Mouse (Mus musculus) liver, embryonic 12.5 days (tissue): ENCODE data around the gene Scaf8. TPM values are rescaled to one million over a fixed set of nuclear protein-coding genes. Genes with fewer than 3 reads are reported as not detected.
"Not testable (repeated sequence)": the region's sequence is repeated elsewhere in the genome, so short reads cannot be mapped to it uniquely, and the experiment has no call there.

Source experiments
- ATAC-seq: fragments of 200-750 bp; cut with Nextera tagmentation; 2 replicates; pipeline ENCODE4 v1.8.0; 2017; ENCODE audit warnings: moderate number of reproducible peaks, mild to moderate bottlenecking, moderate library complexity
- H3K27ac ChIP-seq: fragments of 300-500 bp; sonication (generic); 2 replicates; pipeline ENCODE4 v1.5.1; 2016; ENCODE audit warnings: mild to moderate bottlenecking
- H3K27me3 ChIP-seq: fragments of 300-500 bp; sonication (generic); replicated peaks from 2 replicates; pipeline ENCODE4 v1.6.1; 2016; ENCODE audit warnings: mild to moderate bottlenecking, moderate library complexity
- H3K36me3 ChIP-seq: fragments of 300-500 bp; sonication (generic); 2 replicates; pipeline ENCODE4 v1.6.1; 2016; ENCODE audit warnings: mild to moderate bottlenecking, moderate library complexity
- H3K4me1 ChIP-seq: fragments of 300-500 bp; sonication (generic); 2 replicates; pipeline ENCODE4 v1.6.1; 2016
- H3K4me2 ChIP-seq: fragments of 300-500 bp; sonication (generic); 2 replicates; pipeline ENCODE4 v1.6.1; 2016; ENCODE audit warnings: mild to moderate bottlenecking, moderate library complexity
- H3K4me3 ChIP-seq: fragments of 300-500 bp; sonication (generic); 2 replicates; pipeline ENCODE4 v1.5.1; 2016; ENCODE audit warnings: mild to moderate bottlenecking, moderate library complexity
- H3K9ac ChIP-seq: fragments of 300-500 bp; sonication (generic); 2 replicates; pipeline ENCODE4 v1.6.1; 2016; ENCODE audit warnings: mild to moderate bottlenecking, moderate library complexity
- H3K9me3 ChIP-seq: fragments of 300-500 bp; sonication (generic); replicated peaks from 2 replicates; pipeline ENCODE4 v1.6.1; 2016; ENCODE audit warnings: mild to moderate bottlenecking, moderate library complexity
- WGBS: fragments of 180-500 bp; shearing (Covaris S2); methylation state at CpG from one replicate; pipeline ENCODE4 v1.1.7; 2016; ENCODE audit not compliant: insufficient replicate concordance; 5-methylcytosine and 5-hydroxymethylcytosine counted together
- polyA plus RNA-seq: library from polyadenylated mRNA; unstranded; fragments of >200 nt; fragmentation: Nextera tagmentation; extraction: Ambion mirVana; gene quantifications from 2 replicates; pipeline ENCODE4 v1.2.1, GENCODE M21; 2016

The Scaf8 gene
- polyA plus RNA-seq, 1 experiment from 2014 or later, result 15.8 TPM

GRCm38 (mm10) chr17:3085152-3085551 lies 29.6 kb upstream of the Scaf8 start:
- Histone ChIP-seq H3K4me2 (peak overlapping the region; percentile 89), H3K27me3 (no peaks in the 10 kb centered on the region), H3K36me3 (no peaks in the 10 kb centered on the region), H3K9ac (peak overlapping the region; percentile 73), H3K4me1 (peaks cover 11% of the 10 kb centered on the region), H3K4me3 (peak overlapping the region; percentile 69), H3K9me3 (peaks cover 3% of the 10 kb centered on the region), H3K27ac (peak overlapping the region; percentile 96; the same call in 1 of the 2 replicates)
- no peak for ATAC-seq
- WGBS, result 50% methylated on average over 3 of the region's 3 CpGs

- H3K27me3 ChIP-seq, result no peaks in the 10 kb centered on the region
- ATAC-seq, result no peak
- 31% methylated on average over 4 of the region's 4 CpGs for WGBS
- H3K4me2 ChIP-seq, result no peak overlapping the region
- no peak overlapping the region for H3K27ac ChIP-seq
- no peaks in the 10 kb centered on the region for H3K4me1 ChIP-seq
- H3K36me3 ChIP-seq, result no peaks in the 10 kb centered on the region
- H3K9ac ChIP-seq, result no peak overlapping the region
- H3K9me3 ChIP-seq, result no peaks in the 10 kb centered on the region
- no peak overlapping the region for H3K4me3 ChIP-seq
These were observed 22.1 kb upstream of the Scaf8 start for GRCm38 (mm10) chr17:3092682-3093081.

- H3K9ac ChIP-seq, ATAC-seq, H3K4me2 ChIP-seq, H3K36me3 ChIP-seq, H3K27me3 ChIP-seq, H3K27ac ChIP-seq, H3K4me3 ChIP-seq, H3K9me3 ChIP-seq: not testable (repeated sequence)
- WGBS, result 58% methylated on average over 1 of the region's 1 CpGs
- peaks cover 14% of the 10 kb centered on the region for H3K4me1 ChIP-seq
These were observed 15.5 kb upstream of the Scaf8 start for GRCm38 (mm10) chr17:3099273-3099672.

GRCm38 (mm10) chr17:3102336-3103165 lies 12.2 kb upstream of the Scaf8 start:
- peak overlapping the region; percentile 52 for H3K4me3 ChIP-seq
- no peaks in the 10 kb centered on the region for H3K27me3 ChIP-seq
- peak; percentile 97 for ATAC-seq
- H3K9ac ChIP-seq, result peak overlapping the region; percentile 63
- H3K36me3 ChIP-seq, result no peaks in the 10 kb centered on the region
- 7% methylated on average over 14 of the region's 14 CpGs for WGBS
- peaks cover 14% of the 10 kb centered on the region for H3K4me1 ChIP-seq
- H3K9me3 ChIP-seq, result no peaks in the 10 kb centered on the region
- peak overlapping the region; percentile 76 for H3K4me2 ChIP-seq
- H3K27ac ChIP-seq, result peak overlapping the region; percentile 25; the same call in 1 of the 2 replicates

- no peaks in the 10 kb centered on the region for H3K9me3 ChIP-seq
- H3K4me2 ChIP-seq, result no peak overlapping the region
- H3K27me3 ChIP-seq, result no peaks in the 10 kb centered on the region
- H3K4me1 ChIP-seq, result peaks cover 14% of the 10 kb centered on the region
- no peak for ATAC-seq
- no peak overlapping the region for H3K9ac ChIP-seq
- WGBS, result 70% methylated on average over 6 of the region's 6 CpGs
- no peaks in the 10 kb centered on the region for H3K36me3 ChIP-seq
- H3K4me3 ChIP-seq, result no peak overlapping the region
- H3K27ac ChIP-seq, result no peak overlapping the region
These were observed 10.4 kb upstream of the Scaf8 start for GRCm38 (mm10) chr17:3104154-3104931.

GRCm38 (mm10) chr17:3105022-3105421 lies 9.8 kb upstream of the Scaf8 start:
- WGBS, result 81% methylated on average over 1 of the region's 1 CpGs
- Histone ChIP-seq H3K9me3 (no peaks in the 10 kb centered on the region), H3K4me1 (peaks cover 14% of the 10 kb centered on the region), H3K36me3 (no peaks in the 10 kb centered on the region), H3K4me3 (no peak overlapping the region), H3K27me3 (no peaks in the 10 kb centered on the region), H3K27ac (no peak overlapping the region), H3K9ac (no peak overlapping the region), H3K4me2 (no peak overlapping the region)
- ATAC-seq, result no peak

- H3K36me3 ChIP-seq, result peaks cover 13% of the 10 kb centered on the region
- H3K9me3 ChIP-seq, result no peaks in the 10 kb centered on the region
- peak overlapping the region; percentile 79 for H3K4me3 ChIP-seq
- ATAC-seq, result no peak
- H3K4me2 ChIP-seq, result peak overlapping the region; percentile 82
- no peaks in the 10 kb centered on the region for H3K27me3 ChIP-seq
- H3K9ac ChIP-seq, result peak overlapping the region; percentile 99
- peaks cover 32% of the 10 kb centered on the region for H3K4me1 ChIP-seq
- WGBS, result 1% methylated on average over 16 of the region's 16 CpGs
- peak overlapping the region; percentile 97 for H3K27ac ChIP-seq
These were observed 925 bp upstream of the Scaf8 start for GRCm38 (mm10) chr17:3113737-3114357.

- Histone ChIP-seq H3K27ac (peak overlapping the region; percentile 97), H3K9me3 (no peaks in the 10 kb centered on the region), H3K27me3 (no peaks in the 10 kb centered on the region), H3K9ac (peak overlapping the region; percentile 99), H3K4me2 (peak overlapping the region; percentile 82), H3K4me3 (peak overlapping the region; percentile 79), H3K4me1 (peaks cover 34% of the 10 kb centered on the region), H3K36me3 (peaks cover 13% of the 10 kb centered on the region)
- peak; percentile 58 for ATAC-seq
- WGBS, result under 1% methylated on average over 31 of the region's 31 CpGs
These were observed 433 bp upstream of the Scaf8 start for GRCm38 (mm10) chr17:3114358-3114719.

GRCm38 (mm10) chr17:3115380-3115974 lies 705 bp downstream of the Scaf8 start:
- Histone ChIP-seq H3K4me1 (peaks cover 41% of the 10 kb centered on the region), H3K27me3 (no peaks in the 10 kb centered on the region), H3K9ac (peak overlapping the region; percentile 99), H3K4me3 (peak overlapping the region; percentile 79), H3K27ac (peak overlapping the region; percentile 97), H3K36me3 (peaks cover 13% of the 10 kb centered on the region), H3K4me2 (peak overlapping the region; percentile 82), H3K9me3 (no peaks in the 10 kb centered on the region)
- peak; percentile 78 for ATAC-seq
- WGBS, result under 1% methylated on average over 46 of the region's 47 CpGs

GRCm38 (mm10) chr17:3120949-3121348 lies 6.2 kb downstream of the Scaf8 start:
- H3K27ac ChIP-seq, H3K4me3 ChIP-seq, ATAC-seq, H3K4me2 ChIP-seq, H3K9me3 ChIP-seq, H3K27me3 ChIP-seq, H3K9ac ChIP-seq: not testable (repeated sequence)
- Histone ChIP-seq H3K4me1 (peaks cover 40% of the 10 kb centered on the region), H3K36me3 (peaks cover 11% of the 10 kb centered on the region)
- WGBS, result 77% methylated on average over 8 of the region's 8 CpGs

- H3K4me2 ChIP-seq, H3K27ac ChIP-seq, ATAC-seq, H3K9ac ChIP-seq, H3K4me3 ChIP-seq, H3K27me3 ChIP-seq, H3K9me3 ChIP-seq: not testable (repeated sequence)
- 63% methylated on average over 1 of the region's 1 CpGs for WGBS
- Histone ChIP-seq H3K36me3 (peaks cover 18% of the 10 kb centered on the region), H3K4me1 (peaks cover 18% of the 10 kb centered on the region)
These were observed 8.8 kb downstream of the Scaf8 start for GRCm38 (mm10) chr17:3123581-3123980.
